Mouse (Mus musculus) CD4-positive helper T cell, adult 2 months (primary cell): ENCODE measurements around the gene Wfdc1.
A peak's percentile ranks its signal among the peaks of the same experiment; 100 is the strongest.

Experiments
- DNase-seq: peaks from one replicate; pipeline ENCODE4 v3.0.0-alpha.2; 2012; ENCODE audit warnings: low read depth, missing footprints, low spot score

Wfdc1 gene

DNA sequence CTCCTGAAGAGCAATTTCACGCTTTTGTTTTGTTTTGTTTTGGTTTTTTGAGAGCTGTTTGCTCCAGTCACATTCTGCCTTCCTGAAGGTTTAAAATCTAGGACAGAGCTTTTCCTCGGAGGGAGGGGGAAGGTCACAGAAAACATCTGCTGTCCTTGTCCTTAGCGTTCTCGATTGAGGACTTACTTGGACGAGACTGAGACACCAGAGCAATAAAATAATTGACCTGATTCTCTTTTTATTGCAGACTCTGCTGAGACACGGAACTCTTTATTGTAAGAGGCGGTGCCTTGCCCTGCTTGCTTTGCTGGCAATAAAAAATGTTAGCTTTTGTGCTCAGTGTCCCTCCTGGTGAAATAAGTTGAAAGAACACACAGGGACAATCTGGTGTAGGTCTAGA is 26.4 kb upstream of the Wfdc1 start:
- DNase-seq = no peak

DNA sequence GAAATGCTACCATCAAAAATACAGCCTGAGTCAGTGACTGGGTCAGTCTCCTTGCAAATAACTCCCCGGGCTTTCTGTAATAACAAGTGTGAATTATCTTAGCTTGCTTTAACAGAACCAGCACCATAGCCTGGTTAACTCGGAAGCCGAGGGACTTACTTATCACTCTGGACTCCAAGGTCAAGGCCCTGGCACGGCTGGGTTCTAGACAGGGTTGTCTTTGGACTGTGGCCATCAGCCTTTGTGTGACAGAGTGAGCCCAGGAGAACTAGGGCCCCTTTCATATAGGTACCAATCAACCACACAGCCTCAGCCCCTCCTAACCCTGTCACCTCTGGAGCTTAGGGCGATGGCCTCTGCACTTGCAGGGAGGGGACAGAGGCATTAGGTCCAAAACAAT is 25.1 kb upstream of the Wfdc1 start:
- no peak for DNase-seq

DNA sequence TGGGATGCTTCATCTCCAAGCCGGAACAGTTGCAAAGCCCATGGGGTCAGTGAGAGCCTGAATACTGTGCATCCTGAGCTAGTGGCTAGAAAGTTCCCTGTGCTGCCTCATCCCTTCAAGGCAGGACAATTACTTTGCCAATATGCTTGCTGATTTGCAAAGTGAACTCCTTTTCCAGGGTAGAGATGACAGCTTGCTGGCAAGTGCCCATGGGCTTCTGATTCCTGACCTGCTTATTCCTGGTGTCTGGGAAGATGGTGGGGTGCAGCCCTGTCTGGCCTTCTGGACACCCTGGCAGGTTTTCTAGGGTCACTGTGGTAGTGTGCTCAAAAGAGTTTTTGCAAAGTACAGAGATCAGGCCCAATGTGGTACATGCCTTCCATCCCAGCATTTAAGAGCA is 23.2 kb upstream of the Wfdc1 start:
- DNase-seq = no peak

DNA sequence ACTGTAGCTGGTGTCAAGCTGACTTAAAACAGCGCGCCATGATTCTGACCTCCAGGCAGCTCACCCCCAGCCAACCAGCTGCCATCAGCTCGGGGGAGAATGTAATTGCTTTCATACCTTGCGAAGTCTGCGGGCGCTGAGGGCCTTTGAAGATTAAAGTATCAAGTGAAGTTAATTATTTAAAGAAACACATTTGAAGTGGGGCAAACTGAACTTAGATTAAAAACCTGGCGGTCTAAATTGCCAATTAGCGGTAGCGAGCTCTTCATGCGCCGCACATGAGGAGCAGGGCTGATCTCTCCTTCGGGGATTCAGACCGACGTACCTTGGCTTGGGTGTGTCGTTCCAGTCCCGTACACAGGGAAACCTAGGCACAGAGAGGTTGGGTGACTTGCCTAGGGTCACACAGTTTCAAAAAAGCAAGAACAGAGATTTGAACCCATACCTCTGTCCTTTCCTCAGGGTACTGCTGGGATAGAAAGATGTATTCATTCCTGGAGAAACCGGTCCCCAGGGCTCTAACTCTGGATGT is 21.7 kb upstream of the Wfdc1 start:
- no peak for DNase-seq

DNA sequence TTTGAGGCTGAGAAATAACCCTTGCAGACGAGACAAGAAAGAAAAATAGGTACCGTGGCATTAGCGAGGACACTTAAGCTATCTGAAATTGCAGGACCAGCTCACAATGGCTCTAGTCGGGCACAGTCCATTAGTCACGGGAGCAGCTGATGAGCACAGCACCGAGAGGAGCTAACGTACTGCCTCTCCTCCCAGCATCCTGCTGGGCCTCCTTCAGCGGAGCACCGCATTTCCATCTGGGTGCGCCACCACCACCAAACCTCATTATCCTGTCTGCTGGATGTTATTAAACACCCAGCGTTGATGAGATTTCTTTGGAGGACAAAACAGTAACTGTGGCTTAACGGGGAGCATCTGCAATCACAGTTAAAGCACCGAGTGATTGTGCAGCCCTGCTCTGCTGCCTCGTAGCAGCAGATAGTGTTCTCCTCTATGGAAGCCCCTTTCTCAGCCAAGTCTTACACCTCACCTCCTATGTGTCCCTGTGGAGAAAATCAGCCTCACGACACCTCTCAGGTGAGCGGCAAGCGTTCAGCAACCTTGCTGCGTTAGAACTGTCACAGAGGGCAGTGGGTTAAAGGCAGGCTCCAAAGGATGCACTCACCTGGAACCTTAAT is 21.1 kb upstream of the Wfdc1 start:
- DNase-seq = no peak

DNA sequence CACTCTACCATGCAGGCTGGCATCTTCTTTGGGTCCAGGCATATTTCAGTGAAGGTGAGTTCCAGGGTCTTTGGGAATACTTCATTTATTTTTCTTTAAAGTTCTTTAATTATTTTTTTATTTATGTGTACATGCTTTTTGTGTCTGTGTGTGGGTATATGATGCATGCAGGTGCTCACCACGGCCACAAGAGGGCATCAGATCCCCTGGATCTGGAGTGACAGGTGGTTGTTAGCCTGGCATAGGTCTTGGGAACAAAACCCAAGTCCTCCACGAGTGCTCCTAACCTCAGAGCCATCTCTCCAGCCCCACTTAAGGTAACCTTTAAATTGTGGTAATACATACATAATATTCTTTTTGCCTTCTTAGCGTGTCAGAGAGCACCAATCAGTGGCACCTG is 20.0 kb upstream of the Wfdc1 start:
- no peak for DNase-seq

DNA sequence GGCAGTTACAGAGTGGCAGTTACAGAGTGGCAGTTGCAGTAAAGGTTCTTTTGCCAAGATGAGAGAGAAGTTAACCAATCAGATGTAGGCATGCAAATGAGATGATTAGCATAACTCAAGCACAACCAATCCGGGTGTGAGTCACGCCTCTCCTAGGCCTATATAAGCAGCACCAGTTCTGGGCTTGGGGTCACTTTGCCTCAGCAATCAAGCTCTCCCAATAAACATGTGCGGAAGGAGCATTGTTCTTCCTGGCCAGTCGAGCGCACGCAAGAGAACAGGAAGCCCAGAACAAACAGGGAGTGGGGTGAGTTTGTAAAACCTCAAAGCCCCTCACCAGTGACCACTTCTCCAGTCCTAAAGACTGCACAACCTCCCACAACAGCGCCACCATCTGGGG is 19.3 kb upstream of the Wfdc1 start:
- no peak for DNase-seq

DNA sequence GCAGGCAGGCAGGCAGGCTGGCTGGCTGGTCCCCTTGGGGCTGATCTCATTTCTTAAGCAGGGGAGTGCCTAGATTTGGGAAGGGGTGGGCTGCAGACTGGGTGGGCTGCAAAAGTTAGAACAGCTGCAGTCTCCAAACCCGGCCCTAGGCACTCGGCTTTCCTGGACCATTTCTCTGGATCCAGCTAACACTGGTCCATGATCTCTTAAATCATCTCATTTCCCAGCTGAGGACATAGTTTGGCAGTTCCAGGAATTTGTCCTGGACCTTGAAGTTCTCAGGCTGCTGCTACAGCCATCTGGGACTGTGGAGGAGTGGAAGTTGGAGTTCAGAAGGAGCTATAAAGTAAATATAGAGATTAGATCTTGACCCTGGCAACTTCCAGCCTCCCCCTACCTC is 14.8 kb upstream of the Wfdc1 start:
- no peak for DNase-seq

DNA sequence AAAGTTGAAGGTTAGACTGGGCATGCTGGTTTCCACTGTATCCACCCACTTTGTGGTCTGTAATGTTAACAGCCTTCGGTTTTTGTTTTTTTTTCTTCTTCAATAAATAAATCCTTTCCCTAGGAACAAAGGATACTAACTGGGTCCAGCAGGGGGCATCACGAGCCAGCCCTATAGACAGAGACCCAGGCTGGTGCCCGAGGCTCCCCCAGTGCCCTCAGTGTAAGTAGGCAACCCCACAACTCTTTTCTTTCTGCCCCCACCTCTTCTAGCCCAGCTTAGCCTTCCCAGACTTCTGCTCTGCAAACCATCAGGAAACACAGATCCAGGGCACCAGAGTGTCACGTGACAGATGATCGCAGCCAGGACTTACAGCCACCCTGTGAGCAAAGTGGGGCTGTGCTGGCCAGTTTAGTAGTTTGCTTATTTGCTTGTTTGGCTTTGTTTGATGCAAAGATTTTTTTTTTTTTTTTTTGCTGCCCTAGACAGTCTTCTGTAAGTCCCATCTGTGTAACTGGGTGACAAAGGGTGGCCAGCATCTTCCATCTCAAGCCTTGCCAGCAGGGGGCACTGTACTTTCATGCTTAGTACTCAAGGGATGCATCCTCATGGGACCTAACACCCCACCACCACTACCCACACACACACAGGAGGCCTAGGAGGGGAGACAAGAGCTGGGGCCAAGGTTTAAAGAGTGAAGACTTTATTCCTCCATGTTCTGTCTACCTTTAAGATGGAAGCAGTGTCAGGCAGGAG is 9.3 kb upstream of the Wfdc1 start:
- DNase-seq = no peak

DNA sequence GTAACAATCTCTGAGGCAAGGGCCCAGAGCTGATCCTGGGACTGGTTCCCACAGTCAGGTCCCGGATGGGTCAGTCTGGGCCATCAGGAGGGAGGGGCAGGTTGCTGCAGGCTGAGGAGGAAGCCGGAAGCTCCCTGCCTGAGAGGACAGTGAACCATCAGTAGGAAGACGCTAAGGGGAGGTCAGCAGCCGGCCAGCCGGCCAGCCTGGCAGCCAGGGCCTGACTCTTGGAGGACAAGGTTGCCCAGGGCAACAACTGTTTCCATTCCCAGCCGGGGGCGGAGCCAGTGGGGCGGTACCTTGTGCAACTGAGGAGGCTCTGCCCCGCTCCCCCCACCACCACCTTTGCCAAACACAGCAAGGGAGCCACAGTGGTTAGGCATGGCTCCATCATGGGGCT is 5.1 kb upstream of the Wfdc1 start:
- DNase-seq = no peak

DNA sequence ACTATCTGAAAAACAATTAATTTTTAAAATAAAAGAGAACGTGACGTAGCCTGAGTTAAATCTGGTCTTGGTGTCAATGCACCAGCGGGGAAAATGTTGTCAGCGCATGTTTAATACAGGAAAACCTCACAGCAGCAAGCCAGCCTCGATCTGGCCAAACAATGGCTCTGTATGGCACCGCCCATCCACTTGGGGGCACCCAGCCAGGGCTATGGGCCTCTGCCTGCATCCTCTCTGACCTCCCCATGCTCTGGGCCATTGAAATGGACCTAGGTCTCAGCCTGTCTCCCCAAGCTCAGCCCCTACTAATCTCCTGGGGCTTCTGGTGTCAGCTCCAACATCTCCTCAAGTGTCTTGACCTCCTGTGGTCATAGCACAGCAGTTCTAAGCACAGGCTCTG is 4.3 kb upstream of the Wfdc1 start:
- no peak for DNase-seq

DNA sequence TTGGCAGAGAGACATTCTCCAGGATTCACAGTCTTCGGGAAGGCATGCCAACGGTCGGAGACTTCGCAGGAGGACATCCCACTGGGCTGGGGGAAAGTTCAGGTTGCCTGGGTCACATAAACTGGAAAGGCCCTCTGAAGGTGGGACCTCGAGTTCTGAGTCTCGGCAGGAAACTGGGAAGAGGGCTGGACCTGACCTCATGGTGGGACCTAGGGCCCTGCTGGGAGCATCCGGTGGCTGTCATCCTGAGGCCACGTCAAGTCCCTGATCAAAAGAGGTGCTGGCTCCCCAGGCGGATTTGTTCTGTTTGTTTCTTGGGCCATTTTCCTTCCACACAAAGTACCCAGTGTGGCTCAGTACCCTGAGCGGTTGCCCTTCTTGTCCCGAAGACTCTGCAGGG is 2.7 kb upstream of the Wfdc1 start:
- no peak for DNase-seq

DNA sequence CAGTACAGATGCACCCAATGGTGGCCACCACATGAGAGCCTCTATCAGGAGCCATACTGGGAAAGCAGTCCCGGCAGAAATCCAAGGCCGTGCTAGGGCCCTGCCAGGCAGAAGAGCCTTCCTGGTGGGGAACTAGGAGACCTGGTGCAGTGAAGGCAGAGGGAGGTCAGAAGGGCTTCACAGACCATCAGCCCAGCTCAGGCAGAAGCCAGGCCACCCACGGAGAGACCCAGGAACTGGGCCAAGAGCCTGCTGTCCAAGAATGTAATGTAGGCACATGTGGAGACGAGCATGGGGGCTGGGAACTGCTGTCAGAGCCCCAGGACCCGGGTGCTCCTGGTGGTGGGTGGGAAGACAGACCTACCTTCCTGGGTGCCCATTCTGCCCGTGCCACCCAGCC is 895 bp upstream of the Wfdc1 start:
- no peak for DNase-seq

DNA sequence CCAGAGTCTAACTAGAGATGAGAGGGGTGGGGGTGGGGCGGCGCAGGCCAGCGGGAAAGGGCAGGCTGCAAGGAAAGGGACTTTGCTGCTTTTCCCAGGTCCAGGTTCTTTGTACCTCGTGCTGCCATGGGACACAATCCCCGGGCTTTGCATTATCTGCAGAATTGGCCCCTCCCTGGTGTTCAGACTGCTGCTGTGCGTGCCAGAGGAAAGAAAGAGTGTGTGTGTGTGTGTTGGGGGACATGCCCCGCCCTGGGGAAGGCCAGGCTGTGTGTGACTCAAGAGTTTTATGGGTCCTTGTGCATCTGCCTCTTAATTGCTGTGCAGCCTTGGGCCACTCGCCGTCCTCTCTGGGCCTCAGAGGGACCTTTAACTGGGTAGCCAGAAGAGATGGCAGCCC is 2.3 kb downstream of the Wfdc1 start:
- no peak for DNase-seq

DNA sequence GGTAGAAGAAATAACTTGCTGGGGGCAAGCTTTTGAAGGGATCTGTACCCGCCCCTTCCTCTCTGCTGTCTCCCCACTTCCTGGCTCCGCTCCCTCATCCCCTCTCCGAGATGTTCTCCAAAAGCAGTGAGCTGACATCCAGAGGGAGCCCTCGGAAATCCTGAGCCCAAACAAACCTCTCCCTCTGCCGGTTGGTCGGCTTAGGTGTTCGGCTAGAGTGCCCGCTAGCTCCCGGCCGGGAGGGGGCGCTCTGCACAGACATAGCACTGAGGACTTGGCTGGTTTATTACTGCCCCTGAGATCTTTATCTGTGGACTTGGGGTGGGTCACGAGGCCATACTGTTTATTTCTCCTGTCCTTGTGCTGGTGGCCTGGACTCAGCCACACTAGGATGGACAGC is 3.1 kb downstream of the Wfdc1 start:
- DNase-seq = no peak

DNA sequence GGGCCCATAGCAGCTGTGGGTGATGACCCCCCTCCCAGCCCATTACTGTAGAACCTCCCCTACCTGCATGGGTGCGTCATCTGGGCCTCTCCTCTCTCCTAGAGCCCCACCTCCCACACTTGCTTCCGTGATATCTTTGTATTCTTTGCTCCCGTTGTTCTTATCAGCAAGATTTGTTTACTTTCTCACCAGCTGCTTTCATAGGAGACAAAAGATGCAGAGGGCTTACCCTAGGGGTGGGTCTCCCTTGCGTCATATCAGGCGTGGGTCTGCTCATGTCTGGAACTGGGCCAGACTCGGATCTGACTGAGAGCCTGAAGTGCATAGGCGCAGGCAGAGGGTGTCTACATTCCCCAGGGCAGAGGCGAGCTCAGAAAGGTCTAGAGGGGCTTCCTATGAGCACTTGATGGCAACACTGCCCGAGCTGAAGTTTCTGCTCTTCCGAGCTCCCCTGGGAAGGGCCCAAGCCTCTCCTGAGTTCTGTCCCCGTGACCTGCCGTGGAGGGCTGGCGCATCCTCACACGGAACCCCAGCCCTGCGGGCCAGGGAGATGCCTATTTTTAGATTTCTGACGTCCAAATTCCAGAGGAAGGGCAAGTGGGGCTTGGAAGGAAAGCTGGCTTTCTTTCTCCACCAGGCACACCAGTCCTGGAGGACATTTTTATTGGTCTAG is 4.4 kb downstream of the Wfdc1 start:
- DNase-seq = no peak

DNA sequence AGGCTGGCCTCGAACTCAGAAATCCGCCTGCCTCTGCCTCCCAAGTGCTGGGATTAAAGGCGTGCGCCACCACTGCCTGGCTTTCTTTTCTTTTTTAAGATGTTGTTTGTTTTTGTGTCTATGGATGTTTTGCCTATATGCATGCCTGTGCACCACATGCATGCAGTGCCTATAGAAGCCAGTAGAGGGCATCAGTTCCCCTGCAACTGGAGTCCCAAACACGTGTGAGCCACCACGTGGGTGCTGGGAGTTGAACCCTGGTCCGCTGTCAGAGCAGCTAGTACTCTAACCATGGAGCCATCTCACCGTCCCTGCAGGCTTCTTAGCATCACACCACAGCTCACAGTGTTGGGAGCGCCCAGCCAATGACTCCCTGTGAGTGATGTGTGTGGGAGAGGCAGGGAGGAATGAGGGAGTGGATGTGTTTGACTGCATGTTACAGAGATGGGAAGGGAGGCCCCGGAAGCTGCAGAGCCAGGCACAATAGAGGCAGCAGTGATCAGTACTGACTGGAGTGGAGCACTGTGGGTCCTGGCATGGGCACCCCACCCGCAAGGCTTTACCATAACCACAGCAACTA is 7.9 kb downstream of the Wfdc1 start:
- DNase-seq = no peak

DNA sequence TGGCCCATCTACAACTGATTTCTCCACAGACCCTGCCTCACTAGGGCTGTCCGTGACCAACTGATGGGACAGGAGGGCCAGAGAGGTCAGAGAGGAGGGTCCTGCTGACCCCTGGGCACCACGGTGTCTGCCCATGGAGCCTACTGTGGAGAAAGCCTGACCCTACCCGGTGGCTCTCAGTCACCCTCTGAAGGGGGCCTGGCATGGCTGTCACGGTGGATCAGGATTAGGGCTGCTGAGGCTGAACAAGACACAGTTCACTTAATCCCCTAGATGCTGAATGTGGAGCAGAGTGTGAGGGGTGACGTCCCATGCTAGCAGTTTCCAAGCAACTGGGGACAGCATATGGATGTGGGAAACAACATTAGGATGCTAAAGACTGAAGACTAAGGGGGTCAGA is 9.3 kb downstream of the Wfdc1 start:
- no peak for DNase-seq

DNA sequence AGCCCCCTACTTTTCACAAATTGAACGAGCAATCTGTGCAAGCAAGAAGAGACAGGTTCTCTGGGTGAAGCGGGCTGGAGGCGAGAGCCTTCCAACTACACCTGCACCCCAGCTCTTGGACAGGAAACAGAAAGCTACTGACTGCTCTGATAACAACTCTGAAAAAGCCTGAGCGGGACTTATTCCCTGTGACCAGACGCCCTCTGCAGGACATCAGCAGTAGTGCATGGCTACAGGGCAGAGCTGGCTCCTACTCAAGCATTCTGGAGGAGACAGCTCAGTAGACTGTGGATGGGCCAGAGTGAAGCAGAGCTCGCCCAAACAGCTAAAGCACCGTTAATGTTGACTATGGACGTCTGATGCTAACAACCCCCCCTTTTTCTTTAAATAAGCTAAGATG is 10.2 kb downstream of the Wfdc1 start:
- DNase-seq = peak; percentile 76

DNA sequence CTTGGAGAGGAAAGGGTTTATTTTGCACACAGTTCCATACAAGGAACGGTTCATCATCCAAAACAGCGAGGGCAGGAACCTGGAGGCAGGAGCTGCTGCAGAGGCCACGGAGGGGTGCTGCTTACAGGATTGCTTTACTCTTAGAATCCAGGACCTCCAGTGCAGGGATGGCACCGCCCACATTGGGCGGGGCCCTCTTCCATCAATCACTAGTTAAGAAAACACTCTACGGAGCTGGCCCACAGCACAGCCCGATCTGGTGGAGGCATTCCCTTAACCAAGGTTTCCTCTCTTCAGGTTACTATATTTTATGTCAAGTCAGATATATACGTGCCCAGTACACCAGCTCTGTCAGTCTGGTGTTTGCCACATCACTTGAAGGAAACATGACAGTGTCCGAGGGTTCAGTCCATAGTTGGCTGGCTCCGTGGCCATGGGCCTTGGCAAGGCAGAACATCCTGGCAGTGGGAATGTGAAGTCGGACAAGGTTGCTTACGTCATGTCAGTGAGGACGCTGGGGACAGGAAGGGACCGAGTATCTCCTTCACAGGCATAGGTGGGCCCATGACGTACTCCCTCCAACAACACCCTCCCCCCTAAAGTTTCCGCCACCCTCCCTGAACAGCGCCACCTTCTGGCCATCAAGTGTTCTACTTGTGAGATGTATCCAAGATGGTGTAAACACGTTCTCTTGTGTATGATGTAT is 12.1 kb downstream of the Wfdc1 start:
- peak; percentile 37 for DNase-seq

DNA sequence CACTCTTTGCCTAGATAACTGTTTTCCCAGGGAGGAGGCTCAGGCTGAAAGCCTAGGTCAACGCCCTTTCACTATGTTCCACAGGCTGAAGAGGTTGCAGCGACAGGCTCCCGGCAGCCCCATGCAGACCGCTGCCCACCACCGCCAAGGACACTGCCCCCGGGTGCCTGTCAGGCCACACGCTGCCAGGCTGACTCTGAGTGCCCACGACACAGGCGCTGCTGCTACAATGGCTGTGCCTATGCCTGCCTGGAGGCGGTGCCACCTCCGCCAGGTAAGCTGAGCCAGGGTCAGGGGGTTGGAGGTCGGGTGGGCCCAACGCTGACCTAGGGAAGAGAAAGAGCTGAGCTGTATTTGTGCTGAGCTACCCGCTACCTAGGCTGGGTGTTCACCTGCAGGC is 13.0 kb downstream of the Wfdc1 start:
- DNase-seq = no peak

DNA sequence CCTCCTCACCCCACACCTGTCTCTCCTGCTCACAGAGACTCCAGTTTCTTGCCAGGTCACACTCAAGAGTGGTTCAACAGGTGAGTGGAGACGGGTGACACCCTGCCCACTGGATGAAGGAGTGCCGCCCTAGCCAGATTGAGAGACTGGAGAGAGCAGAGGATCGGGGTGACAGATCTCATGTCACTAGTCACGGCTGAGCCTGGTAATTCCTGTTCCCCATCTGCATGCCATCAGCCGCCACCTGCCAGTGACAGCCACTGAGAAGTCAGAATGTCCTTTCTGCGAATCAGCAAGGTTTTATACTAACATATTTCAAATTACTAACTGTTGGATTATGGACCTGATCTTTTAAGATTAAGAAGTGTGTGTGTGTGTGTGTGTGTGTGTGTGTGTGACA is 24.4 kb downstream of the Wfdc1 start:
- DNase-seq = no peak
